Mouse (Mus musculus): ENCODE data around the gene Gm7247.
"Not testable (repeated sequence)": the region's sequence is repeated elsewhere in the genome, so short reads cannot be mapped to it uniquely, and the experiment has no call there.

- not testable (repeated sequence) for TF ChIP-seq CTCF (IDR thresholded peaks at IDR 0.05; ENCODE audit: low read depth); EP300 (optimal IDR thresholded peaks at IDR 0.05)
These were observed 68.6 kb downstream of the Gm7247 start for GRCm38 (mm10) chr14:51430138-51430537.

Measured in stomach, postnatal 0 days (tissue).